Comparison of ENCODE assay signal across 39 mouse cellular contexts in genomic region chr1:40626954-40627353, GRCm38 (mm10). TPM values are rescaled to one million over a fixed set of nuclear protein-coding genes. Genes with fewer than 3 reads are reported as not detected.
"Had no signal": no experiment of that assay in that cellular context is flagged by ENCODE, and none has a peak within 500 bp of the region (broad histone marks: within the 10 kb centered on the region; RNA-seq: fewer than 3 reads in every experiment).

No protein-coding gene starts in this region.

- ATAC-seq: hindbrain, embryonic 16.5 days; hindbrain, postnatal 0 days; inflammation-experienced regulatory T-cells, adult 6 months; intestine, embryonic 15.5 days; intestine, embryonic 16.5 days; intestine, postnatal 0 days had no signal

- H3K27ac ChIP-seq: heart, embryonic 10.5 days; heart, embryonic 13.5 days; heart, embryonic 15.5 days; hindbrain, embryonic 10.5 days; hindbrain, embryonic 12.5 days; hindbrain, embryonic 13.5 days; hindbrain, embryonic 14.5 days; hindbrain, embryonic 15.5 days; hindbrain, postnatal 0 days; intestine, embryonic 15.5 days; kidney, embryonic 15.5 days; kidney, postnatal 0 days; left cerebral cortex, adult 2 months had no signal

- DNase-seq: heart, postnatal 10 days; heart, postnatal 14 days; heart, postnatal 36 days; kidney, adult 11 months; kidney, adult 18-20 months; kidney, adult 2 months; kidney, adult 8-10 months; kidney, adult 9 months; kidney, postnatal 10 days; kidney, postnatal 14 days; kidney, postnatal 25 days; kidney, postnatal 36 days; kidney, postnatal 4 days; layer of hippocampus, adult 9-11 months had no signal

- H3K9ac ChIP-seq: heart, embryonic 12.5 days; heart, embryonic 13.5 days; heart, embryonic 15.5 days; hindbrain, embryonic 12.5 days; hindbrain, embryonic 13.5 days; hindbrain, embryonic 14.5 days; hindbrain, embryonic 15.5 days; intestine, embryonic 15.5 days; kidney, embryonic 15.5 days had no signal

- H3K9me3 ChIP-seq: heart, embryonic 10.5 days; heart, embryonic 12.5 days; heart, embryonic 13.5 days; heart, embryonic 15.5 days; hindbrain, embryonic 10.5 days; hindbrain, embryonic 12.5 days; hindbrain, embryonic 13.5 days; hindbrain, embryonic 15.5 days; intestine, embryonic 15.5 days; kidney, embryonic 15.5 days had no signal

- H3K4me3 ChIP-seq: heart, embryonic 10.5 days; heart, embryonic 12.5 days; heart, embryonic 13.5 days; heart, embryonic 15.5 days; hindbrain, embryonic 10.5 days; hindbrain, embryonic 12.5 days; hindbrain, embryonic 13.5 days; hindbrain, embryonic 15.5 days; intestine, embryonic 15.5 days; kidney, embryonic 15.5 days; left cerebral cortex, adult 2 months had no signal

- H3K36me3 ChIP-seq: heart, embryonic 10.5 days; heart, embryonic 12.5 days; heart, embryonic 13.5 days; heart, embryonic 15.5 days; hindbrain, embryonic 10.5 days; hindbrain, embryonic 12.5 days; hindbrain, embryonic 13.5 days; hindbrain, embryonic 15.5 days; intestine, embryonic 15.5 days; kidney, embryonic 15.5 days had no signal

- H3K27me3 ChIP-seq: heart, embryonic 13.5 days; heart, embryonic 15.5 days; hindbrain, embryonic 12.5 days; hindbrain, embryonic 13.5 days; hindbrain, embryonic 15.5 days; intestine, embryonic 15.5 days; kidney, embryonic 15.5 days had no signal

- H3K4me2 ChIP-seq: heart, embryonic 11.5 days; heart, embryonic 12.5 days; heart, embryonic 13.5 days; heart, embryonic 15.5 days; hindbrain, embryonic 12.5 days; hindbrain, embryonic 13.5 days; hindbrain, embryonic 14.5 days; hindbrain, embryonic 15.5 days; intestine, embryonic 15.5 days; kidney, embryonic 15.5 days had no signal

- H3K4me1 ChIP-seq: heart, embryonic 10.5 days; heart, embryonic 12.5 days; heart, embryonic 13.5 days; heart, embryonic 15.5 days; hindbrain, embryonic 12.5 days; hindbrain, embryonic 13.5 days; hindbrain, embryonic 15.5 days; intestine, embryonic 15.5 days had no signal

RNA-seq across cellular contexts. Expression of gene Slc9a4, which starts 47.1 kb away (rescaled TPM):
- total RNA-seq: heart, postnatal 10 days; heart, postnatal 25 days; hematopoietic stem cell, adult 5-6 weeks had no signal
- polyA plus RNA-seq: heart, embryonic 10.5 days; heart, embryonic 11.5 days; heart, embryonic 12.5 days; heart, embryonic 13.5 days; heart, embryonic 14.5 days; heart, embryonic 15.5 days; heart, postnatal 0 days; hindbrain, embryonic 10.5 days; hindbrain, embryonic 11.5 days; hindbrain, embryonic 14.5 days; hindbrain, embryonic 15.5 days; hindbrain, postnatal 0 days; inflammation-experienced regulatory T-cells, adult 6 months; intestine, embryonic 14.5 days; intestine, embryonic 15.5 days had no signal

RNA-seq across cellular contexts. Expression of gene Slc9a2, which starts 53.4 kb away (rescaled TPM):
- polyA plus RNA-seq: heart, embryonic 11.5 days; hindbrain, embryonic 13.5 days; inflammation-experienced regulatory T-cells, adult 6 months had no signal
